Mouse (Mus musculus): ENCODE results near the gene Comp.

- TF ChIP-seq GATA1 (IDR thresholded peaks at IDR 0.05; ENCODE audit: borderline replicate concordance, low read length): no peak
- TF ChIP-seq FLI1 (IDR thresholded peaks at IDR 0.05; ENCODE audit: low read length): no peak
These were observed 34.9 kb downstream of the Comp start for GRCm38 (mm10) chr8:70408301-70408700.

Measured in megakaryocyte, embryonic 14.5 days (primary cell).